Mouse (Mus musculus) MEL (cell line): ENCODE data around the gene Ppp1r15b. TPM values are rescaled to one million over a fixed set of nuclear protein-coding genes. Genes with fewer than 3 reads are reported as not detected.

Experiments
- DNase-seq: peaks from one replicate; pipeline ENCODE4 v3.0.0; 2011; ENCODE audit warnings: low read depth, low spot score
- H3K27ac ChIP-seq: 2 replicates; pipeline ENCODE4 v1.5.1; 2012; ENCODE audit warnings: low read depth, mild to moderate bottlenecking, control low read depth, low read length, moderate library complexity; ENCODE audit not compliant: control insufficient read depth
- H3K27me3 ChIP-seq, 2 experiments: fragments of 150-350 bp in 1 of 2; sonication (generic) in 1 of 2; 2 replicates each; pipeline ENCODE4 v1.6.1; 2012; ENCODE audit warnings: low read length in 2 of 2, mild to moderate bottlenecking in 2 of 2, improper control_type of control experiment in 1 of 2, moderate library complexity in 1 of 2; ENCODE audit not compliant: insufficient read depth in 2 of 2, control insufficient read depth in 1 of 2
- H3K36me3 ChIP-seq, 2 experiments: 2 replicates each; pipeline ENCODE4 v1.6.1; 2012 to 2014; ENCODE audit warnings: low read length in 2 of 2, improper control_type of control experiment in 1 of 2, inconsistent platforms in 1 of 2, mild to moderate bottlenecking in 1 of 2; ENCODE audit not compliant: insufficient read depth in 2 of 2, control insufficient read depth in 1 of 2
- H3K4me1 ChIP-seq, 2 experiments: fragments of 150-350 bp in 1 of 2; sonication (generic) in 1 of 2; 2 replicates each; pipeline ENCODE4 v1.6.1; 2012; ENCODE audit warnings: low read length in 2 of 2, improper control_type of control experiment in 1 of 2, mild to moderate bottlenecking in 1 of 2; ENCODE audit not compliant: insufficient read depth in 2 of 2, control insufficient read depth in 1 of 2
- H3K4me3 ChIP-seq, 2 experiments: fragments of 150-350 bp in 1 of 2; sonication (generic) in 1 of 2; 2 replicates each; pipeline ENCODE4 v1.5.1; 2012; ENCODE audit warnings: low read depth in 2 of 2, low read length in 2 of 2, mild to moderate bottlenecking in 2 of 2, moderate library complexity in 2 of 2, control low read depth in 1 of 2, improper control_type of control experiment in 1 of 2; ENCODE audit not compliant: control insufficient read depth in 1 of 2, insufficient read depth in 1 of 2
- H3K79me2 ChIP-seq: 2 replicates; pipeline ENCODE4 v1.6.1; 2012; ENCODE audit warnings: mild to moderate bottlenecking, low read length, moderate library complexity; ENCODE audit not compliant: control insufficient read depth, poor library complexity, insufficient read depth
- H3K9ac ChIP-seq: 2 replicates; pipeline ENCODE4 v1.6.1; 2012; ENCODE audit warnings: low read depth, mild to moderate bottlenecking, control low read depth, low read length, moderate library complexity; ENCODE audit not compliant: control insufficient read depth, poor library complexity, severe bottlenecking
- H3K9me3 ChIP-seq: fragments of 150-350 bp; sonication (generic); replicated peaks from 2 replicates; pipeline ENCODE4 v1.6.1; 2012; ENCODE audit warnings: mild to moderate bottlenecking, low read length, improper control_type of control experiment, moderate library complexity; ENCODE audit not compliant: insufficient read depth
- BHLHE40 ChIP-seq: IDR thresholded peaks from 2 replicates; pipeline ENCODE4 v1.6.1; 2012; ENCODE audit warnings: low read depth, mild to moderate bottlenecking, inconsistent platforms, low read length, improper control_type of control experiment, borderline replicate concordance
- E2F4 ChIP-seq: IDR thresholded peaks from 2 replicates; pipeline ENCODE4 v1.6.1; 2011; ENCODE audit warnings: low read depth, low read length, improper control_type of control experiment, borderline replicate concordance
- ELF1 ChIP-seq: IDR thresholded peaks from 2 replicates; pipeline ENCODE4 v1.6.1; 2014; ENCODE audit warnings: low read depth, mild to moderate bottlenecking, inconsistent platforms, low read length, improper control_type of control experiment, moderate library complexity
- EP300 ChIP-seq, 2 experiments: IDR thresholded peaks; 2 replicates each; pipeline ENCODE4 v1.6.1; 2011; ENCODE audit warnings: improper control_type of control experiment in 2 of 2, low read length in 2 of 2, low read depth in 1 of 2, mild to moderate bottlenecking in 1 of 2
- ETS1 ChIP-seq: IDR thresholded peaks from 2 replicates; pipeline ENCODE4 v1.6.1; 2012; ENCODE audit warnings: low read depth, mild to moderate bottlenecking, inconsistent platforms, low read length, improper control_type of control experiment, moderate library complexity
- GATA1 ChIP-seq: IDR thresholded peaks from 2 replicates; pipeline ENCODE4 v1.6.1; 2011; ENCODE audit warnings: low read depth, low read length, improper control_type of control experiment
- HCFC1 ChIP-seq: IDR thresholded peaks from 2 replicates; pipeline ENCODE4 v1.6.1; 2012; ENCODE audit warnings: low read depth, mild to moderate bottlenecking, inconsistent platforms, low read length, improper control_type of control experiment, moderate library complexity
- JUND ChIP-seq: IDR thresholded peaks from 2 replicates; pipeline ENCODE4 v1.6.1; 2011; ENCODE audit warnings: low read depth, mild to moderate bottlenecking, improper control_type of control experiment, low read length
- KAT2A ChIP-seq: conservative IDR thresholded peaks from 2 replicates; pipeline ENCODE4 v1.6.1; 2012; ENCODE audit warnings: low read depth, low read length, improper control_type of control experiment, inconsistent platforms
- MAFK ChIP-seq: IDR thresholded peaks from 2 replicates; pipeline ENCODE4 v1.6.1; 2011; ENCODE audit warnings: low read depth, mild to moderate bottlenecking, low read length, improper control_type of control experiment, borderline replicate concordance
- MAX ChIP-seq: IDR thresholded peaks from 2 replicates; pipeline ENCODE4 v1.6.1; 2011; ENCODE audit warnings: low read length, improper control_type of control experiment
- MAZ ChIP-seq: IDR thresholded peaks from 2 replicates; pipeline ENCODE4 v1.6.1; 2012; ENCODE audit warnings: low read depth, mild to moderate bottlenecking, inconsistent platforms, low read length, improper control_type of control experiment
- MXI1 ChIP-seq: IDR thresholded peaks from 2 replicates; pipeline ENCODE4 v1.6.1; 2011; ENCODE audit warnings: mild to moderate bottlenecking, low read depth, low read length, improper control_type of control experiment
- MYB ChIP-seq: IDR thresholded peaks from 2 replicates; pipeline ENCODE4 v1.6.1; 2011; ENCODE audit warnings: mild to moderate bottlenecking, low read depth, low read length, improper control_type of control experiment
- NRF1 ChIP-seq: IDR thresholded peaks from 2 replicates; pipeline ENCODE4 v1.6.1; 2014; ENCODE audit warnings: low read depth, mild to moderate bottlenecking, inconsistent platforms, low read length, improper control_type of control experiment, moderate library complexity; ENCODE audit not compliant: poor library complexity, insufficient read depth, severe bottlenecking
- POLR2A ChIP-seq, 2 experiments: IDR thresholded peaks; 2 replicates each; pipeline ENCODE4 v1.6.1; 2011 to 2012; ENCODE audit warnings: low read length in 2 of 2, mild to moderate bottlenecking in 2 of 2, control low read depth in 1 of 2, improper control_type of control experiment in 1 of 2, low read depth in 1 of 2, moderate library complexity in 1 of 2; ENCODE audit not compliant: control insufficient read depth in 1 of 2, insufficient read depth in 1 of 2, poor library complexity in 1 of 2
- POLR2AphosphoS2 ChIP-seq: IDR thresholded peaks from 2 replicates; pipeline ENCODE4 v1.6.1; 2011; ENCODE audit warnings: low read length, improper control_type of control experiment
- POLR2AphosphoS5 ChIP-seq: IDR thresholded peaks from 2 replicates; pipeline ENCODE4 v1.6.1; 2012; ENCODE audit warnings: low read depth, borderline replicate concordance, mild to moderate bottlenecking, inconsistent platforms, low read length, moderate library complexity, mixed read lengths
- RAD21 ChIP-seq: IDR thresholded peaks from 2 replicates; pipeline ENCODE4 v1.6.1; 2011; ENCODE audit warnings: mild to moderate bottlenecking, low read depth, low read length, improper control_type of control experiment
- RCOR1 ChIP-seq: IDR thresholded peaks from 2 replicates; pipeline ENCODE4 v1.6.1; 2012; ENCODE audit warnings: low read depth, mild to moderate bottlenecking, inconsistent platforms, low read length, improper control_type of control experiment
- SIN3A ChIP-seq: IDR thresholded peaks from 2 replicates; pipeline ENCODE4 v1.6.1; 2012; ENCODE audit warnings: low read length, improper control_type of control experiment, inconsistent platforms
- SMC3 ChIP-seq: IDR thresholded peaks from 2 replicates; pipeline ENCODE4 v1.6.1; 2011; ENCODE audit warnings: low read depth, low read length, improper control_type of control experiment
- TCF12 ChIP-seq: IDR thresholded peaks from 2 replicates; pipeline ENCODE4 v1.6.1; 2014; ENCODE audit warnings: low read depth, mild to moderate bottlenecking, inconsistent platforms, low read length, improper control_type of control experiment, moderate library complexity
- UBTF ChIP-seq: IDR thresholded peaks from 2 replicates; pipeline ENCODE4 v1.6.1; 2012; ENCODE audit warnings: low read depth, mild to moderate bottlenecking, inconsistent platforms, low read length, improper control_type of control experiment, moderate library complexity, borderline replicate concordance; ENCODE audit not compliant: insufficient read depth
- USF1 ChIP-seq: IDR thresholded peaks from 2 replicates; pipeline ENCODE4 v1.6.1; 2014; ENCODE audit warnings: low read depth, mild to moderate bottlenecking, inconsistent platforms, low read length, improper control_type of control experiment, moderate library complexity
- USF2 ChIP-seq, 2 experiments: IDR thresholded peaks; 2 replicates each; pipeline ENCODE4 v1.6.1; 2011 to 2012; ENCODE audit warnings: improper control_type of control experiment in 2 of 2, low read length in 2 of 2, borderline replicate concordance in 1 of 2, inconsistent platforms in 1 of 2, low read depth in 1 of 2, mild to moderate bottlenecking in 1 of 2; ENCODE audit not compliant: insufficient read depth in 1 of 2
- ZC3H11A ChIP-seq: IDR thresholded peaks from 2 replicates; pipeline ENCODE4 v1.6.1; 2012; ENCODE audit warnings: low read depth, mild to moderate bottlenecking, inconsistent platforms, low read length, improper control_type of control experiment
- ZKSCAN1 ChIP-seq: IDR thresholded peaks from 2 replicates; pipeline ENCODE4 v1.6.1; 2012; ENCODE audit warnings: low read depth, mild to moderate bottlenecking, inconsistent platforms, low read length, improper control_type of control experiment, moderate library complexity
- ZMIZ1 ChIP-seq: IDR thresholded peaks from 2 replicates; pipeline ENCODE4 v1.6.1; 2012; ENCODE audit warnings: low read depth, mild to moderate bottlenecking, inconsistent platforms, low read length, improper control_type of control experiment, moderate library complexity
- polyA plus RNA-seq, 2 experiments: library from polyadenylated mRNA; stranded (reverse) in 1 of 2; unstranded in 1 of 2; fragments of >175 nt in 1 of 2; fragments of >200 nt in 1 of 2; gene quantifications; 2 replicates each; pipeline versions ENCODE4 v1.2.1 to v1.2.4; 2012; ENCODE audit warnings: low replicate concordance in 2 of 2, low read depth in 1 of 2; ENCODE audit not compliant: insufficient read length in 2 of 2, insufficient read depth in 1 of 2, missing spikeins in 1 of 2
- total RNA-seq: library from RNA; depleted of rRNA; stranded (reverse); fragments of 300-350 nt; gene quantifications from 2 replicates; pipeline ENCODE4 v1.2.3, GENCODE M21; 2012

The Ppp1r15b gene
- total and polyA plus RNA-seq, 3 experiments = 53.1 to 56.3 TPM; not detected in 1

DNA sequence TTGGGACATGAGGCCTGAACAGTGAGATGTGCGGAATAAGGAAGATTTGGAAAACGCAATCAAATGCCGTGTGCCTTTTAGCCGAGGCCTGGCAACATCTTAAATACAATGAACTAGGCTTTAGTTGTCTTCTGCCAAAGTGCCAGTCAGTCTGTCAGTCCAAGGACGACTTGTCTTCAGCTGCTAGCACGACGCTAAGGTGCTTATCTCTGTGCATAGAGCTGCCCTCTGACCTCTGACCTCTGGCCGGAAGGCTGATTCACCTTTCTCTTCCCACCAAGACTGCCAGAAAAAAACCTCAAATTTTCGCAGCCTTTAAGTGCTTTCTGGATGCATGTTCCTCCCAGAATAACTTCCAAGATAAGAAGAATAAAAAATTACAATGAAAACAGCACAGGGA, 3.6 kb upstream of the Ppp1r15b start:
- no peak overlapping the region for H3K4me3 ChIP-seq
- H3K79me2 ChIP-seq = peaks cover 15% of the 10 kb centered on the region
- H3K36me3 ChIP-seq = 0 out of 4 replicates have a peak, but pooled peaks cover 0 to 2% of the 10 kb centered on the region in 2 experiments
- DNase-seq = no peak
- H3K27me3 ChIP-seq = no peaks in the 10 kb centered on the region
- no peaks in the 10 kb centered on the region for H3K9me3 ChIP-seq
- H3K27ac ChIP-seq = no peak overlapping the region
- H3K9ac ChIP-seq = no peak overlapping the region
- no peak for TF ChIP-seq KAT2A
- TF ChIP-seq, all 39 proteins: peak for 0
- peaks cover 0 to 2% of the 10 kb centered on the region in 2 experiments; a peak in 2 of 4 replicates for H3K4me1 ChIP-seq

DNA sequence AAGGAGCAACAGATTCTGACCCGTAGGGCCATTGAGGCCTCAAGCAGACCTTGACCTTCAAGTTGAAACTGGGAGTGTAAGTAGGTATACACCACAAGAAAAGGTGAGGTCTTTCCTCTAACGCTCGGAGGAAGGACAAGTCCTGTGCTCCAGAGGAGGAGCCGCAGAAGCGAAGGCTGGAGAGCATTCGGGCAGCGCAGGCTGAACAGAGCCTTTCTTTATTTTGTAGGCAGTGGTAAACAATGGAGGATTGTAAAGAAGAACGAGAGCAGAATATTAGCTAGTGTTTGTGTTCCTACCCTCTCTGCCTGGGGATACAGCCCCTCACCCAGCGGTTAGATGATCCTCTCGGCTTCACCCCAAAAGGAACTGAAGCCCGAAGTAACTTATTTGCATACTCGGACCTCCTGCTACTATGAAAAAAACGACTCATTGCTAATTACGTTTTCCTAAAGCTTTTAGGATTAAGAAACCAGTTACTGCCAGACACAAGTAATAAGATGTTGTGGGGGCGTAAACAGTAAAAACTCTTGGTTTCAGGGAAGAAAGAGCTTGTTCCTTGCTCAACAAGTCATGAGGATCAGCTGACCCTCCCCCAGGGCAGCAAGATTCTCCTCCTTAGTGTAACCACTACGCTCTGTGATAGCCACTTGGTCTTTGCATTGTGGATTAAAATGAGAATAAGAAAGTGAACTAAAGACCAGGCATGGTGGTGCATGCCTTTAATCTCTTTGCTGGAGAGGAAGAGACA, 1.3 kb upstream of the Ppp1r15b start:
- H3K4me3 ChIP-seq = peak overlapping the region; percentile 58 to 74
- DNase-seq = peak; percentile 69
- no peaks in the 10 kb centered on the region for H3K27me3 ChIP-seq
- peaks cover 2 to 5% of the 10 kb centered on the region in 2 experiments; a peak in 2 of 4 replicates for H3K36me3 ChIP-seq
- H3K4me1 ChIP-seq = peaks cover 0 to 2% of the 10 kb centered on the region in 2 experiments; a peak in 2 of 4 replicates
- H3K9ac ChIP-seq = peak overlapping the region; percentile 67
- peaks cover 38% of the 10 kb centered on the region for H3K79me2 ChIP-seq
- H3K9me3 ChIP-seq = no peaks in the 10 kb centered on the region
- peak overlapping the region; percentile 96 for H3K27ac ChIP-seq
- TF ChIP-seq RAD21 = no peak
- TF ChIP-seq ETS1 = 0 out of 2 replicates have a peak, but pooled peaks have one; percentile 23
- 0 out of 2 replicates have a peak, but pooled peaks have one; percentile 19 for TF ChIP-seq HCFC1
- TF ChIP-seq EP300 (IDR thresholded peaks at IDR 0.05; ENCODE audit: low read depth in 1 of 2, low read length in 2 of 2) = no peak; a peak in 1 of 4 replicates
- no peak for TF ChIP-seq MAZ
- no peak; the same call in 1 of the 2 replicates for TF ChIP-seq MXI1
- TF ChIP-seq MYB = no peak
- no peak for TF ChIP-seq NRF1
- no peak for TF ChIP-seq POLR2AphosphoS5
- peak; percentile 65 for TF ChIP-seq USF1
- no peak for TF ChIP-seq ZKSCAN1
- no peak for TF ChIP-seq JUND
- TF ChIP-seq UBTF = no peak
- TF ChIP-seq SIN3A = no peak
- no peak for TF ChIP-seq KAT2A
- no peak for TF ChIP-seq ELF1
- 0 out of 2 replicates have a peak, but pooled peaks have one; percentile 10 for TF ChIP-seq MAX
- no peak for TF ChIP-seq ZC3H11A
- no peak for TF ChIP-seq SMC3
- TF ChIP-seq BHLHE40 = no peak
- TF ChIP-seq GATA1 = no peak
- TF ChIP-seq ZMIZ1 = no peak
- no peak for TF ChIP-seq E2F4
- no peak for TF ChIP-seq USF2 (IDR thresholded peaks at IDR 0.05; ENCODE audit: borderline replicate concordance in 1 of 2, insufficient read depth in 1 of 2, low read depth in 1 of 2, low read length in 2 of 2)
- 0 out of 2 replicates have a peak, but pooled peaks have one; percentile 18 for TF ChIP-seq POLR2AphosphoS2
- TF ChIP-seq MAFK = no peak
- TF ChIP-seq TCF12 = no peak
- peak; percentile 42 to 47; a peak in 2 of 4 replicates for TF ChIP-seq POLR2A (IDR thresholded peaks at IDR 0.05; ENCODE audit: control insufficient read depth in 1 of 2, insufficient read depth in 1 of 2, low read depth in 1 of 2, low read length in 2 of 2, poor library complexity in 1 of 2)
- no peak for TF ChIP-seq RCOR1
